9 mouse cellular contexts compared by ENCODE assay signal in genomic region chr12:111445890-111446613, GRCm38 (mm10). TPM values are rescaled to one million over a fixed set of nuclear protein-coding genes. Genes with fewer than 3 reads are reported as not detected.
DNase-seq lines count a peak whose midpoint lies in the region; ATAC-seq and TF ChIP-seq lines count a peak whose summit lies in the region.
"Had no signal": no experiment of that assay in that cellular context is flagged by ENCODE, and none has a peak within 500 bp of the region (broad histone marks: within the 10 kb centered on the region; RNA-seq: fewer than 3 reads in every experiment).

No protein-coding gene starts in this region.

- peak overlapping the region; percentile 45 for H3K4me2 ChIP-seq in hindbrain, embryonic 12.5 days (replicated peaks)
- H3K4me2 ChIP-seq in liver, embryonic 16.5 days (ENCODE audit: low read depth, low read length), result peak overlapping the region; percentile 91

- TF ChIP-seq CTCF in E14TG2a.4 (conservative IDR thresholded peaks at IDR 0.05; ENCODE audit: low read length), result no peak

- H3K27me3 ChIP-seq in E14TG2a.4 (ENCODE audit: insufficient read depth, low read length), result peaks cover 100% of the 10 kb centered on the region
- peaks cover 100% of the 10 kb centered on the region for H3K27me3 ChIP-seq in hindbrain, embryonic 12.5 days
- H3K27me3 ChIP-seq in liver, embryonic 16.5 days (ENCODE audit: control insufficient read depth, insufficient read depth, low read depth, low read length), result no peaks in the 10 kb centered on the region

- DNase-seq in gastrocnemius, adult 18-20 months (ENCODE audit: low spot score), result peak; percentile 5
- no peak for DNase-seq in gastrocnemius, postnatal 36 days
- no peak for DNase-seq in frontal cortex, postnatal 14 days (ENCODE audit: low spot score in 2 of 2)
- no peak for DNase-seq in left cerebral cortex, postnatal 4 days
- DNase-seq in urinary bladder, postnatal 14 days (ENCODE audit: low spot score), result no peak

- peak overlapping the region; percentile 70 for H3K4me3 ChIP-seq in E14TG2a.4 (replicated peaks; ENCODE audit: low read length)
- peak overlapping the region; percentile 26 for H3K4me3 ChIP-seq in hindbrain, embryonic 12.5 days
- peak overlapping the region; percentile 81 for H3K4me3 ChIP-seq in liver, embryonic 16.5 days (ENCODE audit: low read depth, low read length)

- no peak overlapping the region for H3K9ac ChIP-seq in hindbrain, embryonic 12.5 days
- H3K9ac ChIP-seq in liver, embryonic 16.5 days (ENCODE audit: low read depth, low read length), result peak overlapping the region; percentile 89

- no peaks in the 10 kb centered on the region for H3K9me3 ChIP-seq in E14TG2a.4 (ENCODE audit: low read length)
- H3K9me3 ChIP-seq in hindbrain, embryonic 12.5 days (replicated peaks), result no peaks in the 10 kb centered on the region
- no peaks in the 10 kb centered on the region for H3K9me3 ChIP-seq in liver, embryonic 16.5 days (replicated peaks; ENCODE audit: control insufficient read depth, low read length)

- 7% methylated on average over 27 of the region's 27 CpGs for WGBS in hindbrain, embryonic 12.5 days
- 54% methylated on average over 27 of the region's 27 CpGs for WGBS in liver, embryonic 16.5 days (ENCODE audit: insufficient replicate concordance)

- H3K4me1 ChIP-seq in E14TG2a.4 (replicated peaks; ENCODE audit: low read depth, low read length), result peaks cover 73% of the 10 kb centered on the region
- peaks cover 44% of the 10 kb centered on the region for H3K4me1 ChIP-seq in hindbrain, embryonic 12.5 days
- H3K4me1 ChIP-seq in liver, embryonic 16.5 days (ENCODE audit: control insufficient read depth, low read depth, low read length), result peaks cover 51% of the 10 kb centered on the region

- no peaks in the 10 kb centered on the region for H3K36me3 ChIP-seq in E14TG2a.4 (ENCODE audit: insufficient read depth, low read length)
- H3K36me3 ChIP-seq in hindbrain, embryonic 12.5 days, result no peaks in the 10 kb centered on the region
- H3K36me3 ChIP-seq in liver, embryonic 16.5 days (ENCODE audit: control insufficient read depth, insufficient read depth), result peaks cover 65% of the 10 kb centered on the region

- no peak overlapping the region for H3K27ac ChIP-seq in hindbrain, embryonic 12.5 days
- H3K27ac ChIP-seq in liver, embryonic 16.5 days (ENCODE audit: low read length), result no peak overlapping the region

- ATAC-seq in hindbrain, embryonic 12.5 days (ENCODE audit: low FRiP score), result no peak
- ATAC-seq in liver, embryonic 16.5 days (ENCODE audit: low read depth), result no peak

- intact Hi-C loops in gastrocnemius, postnatal 36 days (cut with DNase I), result no loop called here
- intact Hi-C loops in left cerebral cortex, postnatal 4 days (cut with DNase I), result no loop called here

RNA-seq across cellular contexts. Expression of gene Tnfaip2, which starts 3.8 kb away (rescaled TPM):
- total RNA-seq in gastrocnemius, adult 18-20 months (2021), result 10 to 100 TPM; 38.8 to 52.9 TPM
- total RNA-seq in gastrocnemius, postnatal 36 days (2021), result 10 to 100 TPM; 22.0 to 22.6 TPM
- 3.7 and 4.1 TPM in 2 replicates for polyA plus RNA-seq in hindbrain, embryonic 12.5 days (2016; fragmentation: Nextera tagmentation; extraction: Ambion mirVana)
- 71.9 and 77.2 TPM in 2 replicates for polyA plus RNA-seq in liver, embryonic 16.5 days (2015; fragmentation: Nextera tagmentation; extraction: Ambion mirVana)
- total RNA-seq in left cerebral cortex, postnatal 4 days (2021), result under 1 TPM; 0.38 to 0.50 TPM

RNA-seq across cellular contexts. Expression of gene Exoc3l4, which starts 29.2 kb away (rescaled TPM):
- 1 to 10 TPM; 2.0 to 3.4 TPM for total RNA-seq in gastrocnemius, adult 18-20 months (2021)
- 1 to 10 TPM; 1.8 to 4.6 TPM for total RNA-seq in gastrocnemius, postnatal 36 days (2021)
- polyA plus RNA-seq in hindbrain, embryonic 12.5 days (2016; fragmentation: Nextera tagmentation; extraction: Ambion mirVana), result 4.9 and 5.1 TPM in 2 replicates
- 23.4 and 28.5 TPM in 2 replicates for polyA plus RNA-seq in liver, embryonic 16.5 days (2015; fragmentation: Nextera tagmentation; extraction: Ambion mirVana)
- total RNA-seq in left cerebral cortex, postnatal 4 days (2021), result 1 to 10 TPM in 1 of 2 experiments, under 1 TPM in 1; 0.62 to 1.6 TPM

RNA-seq across cellular contexts. Expression of gene Lbhd2, which starts 39.4 kb away (rescaled TPM):
- not detected for total RNA-seq in gastrocnemius, adult 18-20 months (2021)
- not detected for total RNA-seq in gastrocnemius, postnatal 36 days (2021)
- polyA plus RNA-seq in hindbrain, embryonic 12.5 days (2016; fragmentation: Nextera tagmentation; extraction: Ambion mirVana), result 0.45 and 0.74 TPM in 2 replicates
- polyA plus RNA-seq in liver, embryonic 16.5 days (2015; fragmentation: Nextera tagmentation; extraction: Ambion mirVana), result not detected in 2 replicates
- total RNA-seq in left cerebral cortex, postnatal 4 days (2021), result 1 to 10 TPM; 1.4 to 4.0 TPM
- polyA plus RNA-seq: gonadal fat pad, adult 2 months had no signal

RNA-seq across cellular contexts. Expression of gene Gm266, which starts 39.6 kb away (rescaled TPM):
- under 1 TPM in 1 of 2 experiments, not detected in 1; 0.18 TPM for total RNA-seq in gastrocnemius, adult 18-20 months (2021)
- under 1 TPM; 0.69 to 0.84 TPM for total RNA-seq in gastrocnemius, postnatal 36 days (2021)
- polyA plus RNA-seq in hindbrain, embryonic 12.5 days (2016; fragmentation: Nextera tagmentation; extraction: Ambion mirVana), result 9.4 and 14.3 TPM in 2 replicates
- polyA plus RNA-seq in liver, embryonic 16.5 days (2015; fragmentation: Nextera tagmentation; extraction: Ambion mirVana), result 0.46 and 0.52 TPM in 2 replicates
- total RNA-seq in left cerebral cortex, postnatal 4 days (2021), result 1 to 10 TPM; 2.2 to 2.8 TPM

Comparison
In these comparisons a context has a peak if more than half of its experiments do, and no peak if none do; other contexts are left out.
1. H3K4me3 ChIP-seq: peak in every context shown above with its lines; median percentile 81 in liver, embryonic 16.5 days; 70 in E14TG2a.4; 26 in hindbrain, embryonic 12.5 days.
2. RNA of gene Tnfaip2, which starts 3.8 kb away (total RNA-seq): 38.8 to 52.9 TPM in gastrocnemius, adult 18-20 months and 22.0 to 22.6 TPM in gastrocnemius, postnatal 36 days; 0.38 to 0.50 TPM in left cerebral cortex, postnatal 4 days; every median in the first group is over 10 times any median in the second.